Mouse (Mus musculus) heart, adult 2 months (tissue): ENCODE data around the gene Sf3a2. TPM values are rescaled to one million over a fixed set of nuclear protein-coding genes. Genes with fewer than 3 reads are reported as not detected.

Source experiments
- DNase-seq, 2 experiments: peaks; one replicate each; pipeline ENCODE4 v3.0.0; 2021
- H3K27ac ChIP-seq: fragments of 200-600 bp; 2 replicates; pipeline ENCODE4 v1.8.1; 2022
- H3K27me3 ChIP-seq: fragments of 200-500 bp; 2 replicates; pipeline ENCODE4 v1.6.1; 2012; ENCODE audit warnings: mild to moderate bottlenecking, low read length, inconsistent platforms, mixed read lengths; ENCODE audit not compliant: control insufficient read depth, insufficient read depth
- H3K36me3 ChIP-seq: fragments of 200-500 bp; 2 replicates; pipeline ENCODE4 v1.6.1; 2012; ENCODE audit warnings: low read length, inconsistent platforms; ENCODE audit not compliant: control insufficient read depth, insufficient read depth
- H3K4me1 ChIP-seq: fragments of 200-500 bp; 2 replicates; pipeline ENCODE4 v1.6.1; 2011; ENCODE audit warnings: low read length; ENCODE audit not compliant: control insufficient read depth, insufficient read depth
- H3K4me3 ChIP-seq: fragments of 200-600 bp; 2 replicates; pipeline ENCODE4 v1.8.1; 2022
- H3K79me2 ChIP-seq: fragments of 200-500 bp; replicated peaks from 2 replicates; pipeline ENCODE4 v1.6.1; 2012; ENCODE audit warnings: mild to moderate bottlenecking, inconsistent platforms, low read length, moderate library complexity, mixed read lengths; ENCODE audit not compliant: control insufficient read depth, insufficient read depth
- H3K9ac ChIP-seq: fragments of 200-500 bp; 2 replicates; pipeline ENCODE4 v1.6.1; 2012; ENCODE audit warnings: low read depth, mild to moderate bottlenecking, control low read depth, inconsistent platforms, low read length, mixed read lengths
- CTCF ChIP-seq: fragments of 200-600 bp; IDR thresholded peaks from 2 replicates; pipeline ENCODE4 v1.8.1; 2022; ENCODE audit warnings: antibody characterized with exemption, mild to moderate bottlenecking, moderate library complexity
- EP300 ChIP-seq: fragments of 200-500 bp; IDR thresholded peaks from 2 replicates; pipeline ENCODE4 v1.6.1; 2011; ENCODE audit warnings: low read depth, low read length, control low read depth; ENCODE audit not compliant: insufficient read depth
- POLR2A ChIP-seq: fragments of 200-500 bp; IDR thresholded peaks from 2 replicates; pipeline ENCODE4 v1.6.1; 2011; ENCODE audit warnings: mild to moderate bottlenecking, low read depth, low read length, control low read depth; ENCODE audit not compliant: insufficient read depth
- WGBS: fragments of 180-500 bp; shearing (Covaris S2); methylation state at CpG from one replicate; pipeline ENCODE4 v1.1.7; 2018; 5-methylcytosine and 5-hydroxymethylcytosine counted together
- intact Hi-C: fragments of 180-260 bp; cut with DNase I; formaldehyde crosslinking; loops from one replicate; pipeline ENCODE4 v1.15.1; 2025
- polyA plus RNA-seq: library from polyadenylated mRNA; depleted of rRNA; stranded (reverse); fragments of >200 nt; gene quantifications from 2 replicates; pipeline ENCODE4 v1.2.3, GENCODE M21; 2012
- total RNA-seq, 2 experiments: library from RNA; stranded (reverse); gene quantifications; 2 replicates each; pipeline ENCODE4 v1.2.3; 2021

Gene Sf3a2
- total and polyA plus RNA-seq, 3 experiments, result 18.4 to 30.4 (median 27.3) TPM

DNA sequence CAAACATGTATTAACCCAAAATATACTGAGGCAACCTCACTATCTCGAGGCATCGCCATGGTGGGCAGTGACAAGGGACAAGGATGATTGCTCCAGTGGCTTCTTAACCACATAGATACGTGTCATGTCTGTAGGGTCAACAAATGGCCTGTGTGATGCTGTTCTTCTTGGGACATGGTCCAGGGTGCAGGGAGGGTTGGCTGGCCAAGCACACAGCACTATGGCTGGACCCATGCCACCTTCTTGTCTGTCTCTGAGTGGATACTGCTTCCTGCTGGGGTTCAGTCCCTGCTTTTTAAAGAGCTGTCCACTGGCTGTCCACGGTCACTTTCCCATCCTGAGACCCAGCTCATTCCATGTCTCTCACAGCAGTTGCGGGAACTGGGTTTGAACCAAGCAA is 20.9 kb upstream of the Sf3a2 start:
- H3K9ac ChIP-seq, result no peak overlapping the region
- H3K27ac ChIP-seq, result no peak overlapping the region
- no peaks in the 10 kb centered on the region for H3K27me3 ChIP-seq
- peaks cover 2% of the 10 kb centered on the region; the same call in 1 of the 2 replicates for H3K36me3 ChIP-seq
- intact Hi-C loops, result no loop called here
- DNase-seq, result no peak
- no peak for TF ChIP-seq POLR2A
- no peak for TF ChIP-seq EP300
- TF ChIP-seq CTCF, result no peak
- H3K79me2 ChIP-seq, result no peaks in the 10 kb centered on the region
- peaks cover 14% of the 10 kb centered on the region for H3K4me1 ChIP-seq
- 62% methylated on average over 5 of the region's 5 CpGs for WGBS
- H3K4me3 ChIP-seq, result no peak overlapping the region

GRCm38 (mm10) chr10:80779565-80779964 is 18.4 kb upstream of the Sf3a2 start:
- Histone ChIP-seq H3K27ac (no peak overlapping the region), H3K27me3 (no peaks in the 10 kb centered on the region), H3K4me1 (peaks cover 6% of the 10 kb centered on the region), H3K4me3 (no peak overlapping the region), H3K9ac (no peak overlapping the region), H3K36me3 (no peaks in the 10 kb centered on the region), H3K79me2 (no peaks in the 10 kb centered on the region)
- intact Hi-C loops, result no loop called here
- TF ChIP-seq CTCF (no peak), POLR2A (no peak), EP300 (no peak)
- no peak for DNase-seq

GRCm38 (mm10) chr10:80784302-80784701 is 13.7 kb upstream of the Sf3a2 start:
- WGBS, result 97% methylated on average over 2 of the region's 2 CpGs
- DNase-seq, result no peak
- TF ChIP-seq EP300 (no peak), CTCF (no peak), POLR2A (no peak)
- no peak overlapping the region for H3K9ac ChIP-seq
- no peak overlapping the region for H3K4me3 ChIP-seq
- no peaks in the 10 kb centered on the region for H3K36me3 ChIP-seq
- H3K4me1 ChIP-seq, result no peaks in the 10 kb centered on the region; the same call in 1 of the 2 replicates
- H3K27me3 ChIP-seq, result no peaks in the 10 kb centered on the region
- H3K79me2 ChIP-seq, result no peaks in the 10 kb centered on the region
- intact Hi-C loops, result no loop called here
- peak overlapping the region; percentile 27 for H3K27ac ChIP-seq

- no peaks in the 10 kb centered on the region for H3K79me2 ChIP-seq
- no peak overlapping the region for H3K9ac ChIP-seq
- peak overlapping the region; percentile 60 for H3K27ac ChIP-seq
- intact Hi-C loops, result no loop called here
- WGBS, result 55% methylated on average over 12 of the region's 12 CpGs
- H3K4me3 ChIP-seq, result no peak overlapping the region
- TF ChIP-seq POLR2A (no peak), CTCF (no peak), EP300 (no peak)
- H3K4me1 ChIP-seq, result no peaks in the 10 kb centered on the region; the same call in 1 of the 2 replicates
- H3K27me3 ChIP-seq, result no peaks in the 10 kb centered on the region
- peak in 1 of 2 experiments; percentile 55 for DNase-seq
- no peaks in the 10 kb centered on the region for H3K36me3 ChIP-seq
These were observed 13.1 kb upstream of the Sf3a2 start for GRCm38 (mm10) chr10:80784871-80785270.

DNA sequence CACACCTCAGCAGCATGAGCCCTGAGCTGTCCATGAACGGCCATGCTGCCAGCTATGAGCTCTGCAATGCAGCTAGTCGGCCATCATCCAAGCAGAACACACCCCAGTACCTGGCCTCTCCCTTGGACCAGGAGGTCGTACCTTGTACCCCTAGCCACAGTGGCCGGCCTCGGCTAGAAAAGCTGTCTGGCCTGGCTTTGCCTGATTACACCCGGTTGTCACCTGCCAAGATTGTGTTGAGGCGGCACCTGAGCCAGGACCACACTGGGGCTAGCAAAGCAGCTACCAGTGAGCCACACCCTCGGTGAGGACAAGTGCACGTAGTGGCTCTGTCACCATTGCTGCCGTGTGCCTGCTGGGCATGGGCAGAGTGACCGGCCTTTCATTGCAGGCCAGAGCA is 12.0 kb upstream of the Sf3a2 start:
- Histone ChIP-seq H3K4me1 (no peaks in the 10 kb centered on the region; the same call in 1 of the 2 replicates), H3K36me3 (no peaks in the 10 kb centered on the region), H3K9ac (no peak overlapping the region), H3K27ac (no peak overlapping the region), H3K27me3 (no peaks in the 10 kb centered on the region), H3K79me2 (no peaks in the 10 kb centered on the region), H3K4me3 (no peak overlapping the region)
- intact Hi-C loops, result no loop called here
- 85% methylated on average over 11 of the region's 11 CpGs for WGBS
- TF ChIP-seq EP300 (no peak), CTCF (no peak), POLR2A (no peak)
- DNase-seq, result no peak

GRCm38 (mm10) chr10:80787517-80787916 is 10.5 kb upstream of the Sf3a2 start:
- no peak overlapping the region; the same call in 1 of the 2 replicates for H3K4me3 ChIP-seq
- no peak for TF ChIP-seq POLR2A
- TF ChIP-seq EP300, result peak; percentile 85; the same call in 1 of the 2 replicates
- H3K9ac ChIP-seq, result peak overlapping the region; percentile 27; the same call in 1 of the 2 replicates
- no peaks in the 10 kb centered on the region; the same call in 1 of the 2 replicates for H3K4me1 ChIP-seq
- intact Hi-C loops, result no loop called here
- peak in 1 of 2 experiments; percentile 70 for DNase-seq
- WGBS, result 47% methylated on average over 2 of the region's 2 CpGs
- H3K79me2 ChIP-seq, result no peaks in the 10 kb centered on the region
- peak overlapping the region; percentile 78 for H3K27ac ChIP-seq
- no peaks in the 10 kb centered on the region for H3K36me3 ChIP-seq
- no peaks in the 10 kb centered on the region for H3K27me3 ChIP-seq
